ENCODE assay signal across 17 mouse cellular contexts in genomic region chr17:62286086-62287080, GRCm38 (mm10).
DNase-seq lines count a peak whose midpoint lies in the region; ATAC-seq and TF ChIP-seq lines count a peak whose summit lies in the region.
"Had no signal": no experiment of that assay in that cellular context is flagged by ENCODE, and none has a peak within 500 bp of the region (broad histone marks: within the 10 kb centered on the region; RNA-seq: fewer than 3 reads in every experiment).

No protein-coding gene starts in this region.

- no peak for ATAC-seq in heart, embryonic 12.5 days (ENCODE audit: insufficient number of reproducible peaks, low FRiP score)
- ATAC-seq in intestine, postnatal 0 days: no peak
- no peak for ATAC-seq in inflammation-experienced regulatory T-cells, adult 6 months
- ATAC-seq: liver, embryonic 12.5 days had no signal

- 0 out of 2 replicates have a peak, but pooled peaks cover 4% of the 10 kb centered on the region for H3K4me1 ChIP-seq in heart, embryonic 12.5 days (replicated peaks)
- H3K4me1 ChIP-seq in intestine, postnatal 0 days (replicated peaks; ENCODE audit: control insufficient read depth, insufficient read depth, low read length): no peaks in the 10 kb centered on the region
- H3K4me1 ChIP-seq: embryonic facial prominence, embryonic 13.5 days; forebrain, embryonic 12.5 days; hindbrain, embryonic 10.5 days; liver, embryonic 12.5 days; neural tube, embryonic 13.5 days had no signal

- H3K9me3 ChIP-seq in heart, embryonic 12.5 days (replicated peaks): no peaks in the 10 kb centered on the region
- no peaks in the 10 kb centered on the region for H3K9me3 ChIP-seq in intestine, postnatal 0 days (ENCODE audit: control insufficient read depth)
- H3K9me3 ChIP-seq: embryonic facial prominence, embryonic 13.5 days; forebrain, embryonic 12.5 days; hindbrain, embryonic 10.5 days; limb, embryonic 10.5 days; liver, embryonic 12.5 days; neural tube, embryonic 13.5 days had no signal

- no peak for DNase-seq in heart, postnatal 10 days
- DNase-seq in left cerebral cortex, postnatal 4 days: peak; percentile 39
- DNase-seq in left cerebral cortex, postnatal 36 days (ENCODE audit: low spot score in 2 of 2): no peak
- DNase-seq in cerebellum, adult 18-20 months: peak; percentile 51 to 53
- peak; percentile 66 for DNase-seq in fibroblast of lung, adult 2 months (ENCODE audit: low read depth)
- DNase-seq: kidney, adult 11 months; kidney, postnatal 36 days; layer of hippocampus, postnatal 36 days had no signal

- 42% methylated on average over 12 of the region's 12 CpGs for WGBS in heart, embryonic 12.5 days
- 68% methylated on average over 12 of the region's 12 CpGs for WGBS in intestine, postnatal 0 days

- peak overlapping the region; percentile 21 for H3K4me2 ChIP-seq in heart, embryonic 12.5 days
- no peak overlapping the region for H3K4me2 ChIP-seq in intestine, postnatal 0 days (replicated peaks; ENCODE audit: low read depth)
- H3K4me2 ChIP-seq: embryonic facial prominence, embryonic 13.5 days; forebrain, embryonic 12.5 days; liver, embryonic 12.5 days; neural tube, embryonic 13.5 days had no signal

- no peaks in the 10 kb centered on the region for H3K36me3 ChIP-seq in heart, embryonic 12.5 days
- no peaks in the 10 kb centered on the region for H3K36me3 ChIP-seq in intestine, postnatal 0 days (ENCODE audit: control insufficient read depth, insufficient read depth)
- H3K36me3 ChIP-seq: embryonic facial prominence, embryonic 13.5 days; forebrain, embryonic 12.5 days; hindbrain, embryonic 10.5 days; limb, embryonic 10.5 days; liver, embryonic 12.5 days; neural tube, embryonic 13.5 days had no signal

- H3K9ac ChIP-seq in heart, embryonic 12.5 days: no peak overlapping the region
- no peak overlapping the region for H3K9ac ChIP-seq in intestine, postnatal 0 days (ENCODE audit: low read depth, low read length)
- H3K9ac ChIP-seq: embryonic facial prominence, embryonic 13.5 days; forebrain, embryonic 12.5 days; liver, embryonic 12.5 days; neural tube, embryonic 13.5 days had no signal

- no peak overlapping the region for H3K4me3 ChIP-seq in heart, embryonic 12.5 days
- no peak overlapping the region for H3K4me3 ChIP-seq in intestine, postnatal 0 days (ENCODE audit: low read depth, low read length)
- H3K4me3 ChIP-seq: embryonic facial prominence, embryonic 13.5 days; forebrain, embryonic 12.5 days; hindbrain, embryonic 10.5 days; limb, embryonic 10.5 days; liver, embryonic 12.5 days; neural tube, embryonic 13.5 days had no signal

- TF ChIP-seq CTCF in intestine, postnatal 0 days (IDR thresholded peaks at IDR 0.05; ENCODE audit: low read depth): no peak

- no peak overlapping the region for H3K27ac ChIP-seq in heart, embryonic 12.5 days (ENCODE audit: poor library complexity, severe bottlenecking)
- H3K27ac ChIP-seq in intestine, postnatal 0 days (ENCODE audit: low read depth, low read length): no peak overlapping the region
- H3K27ac ChIP-seq: embryonic facial prominence, embryonic 13.5 days; forebrain, embryonic 12.5 days; hindbrain, embryonic 10.5 days; limb, embryonic 10.5 days; liver, embryonic 12.5 days; neural tube, embryonic 13.5 days had no signal

- no peaks in the 10 kb centered on the region for H3K27me3 ChIP-seq in heart, embryonic 12.5 days (replicated peaks)
- H3K27me3 ChIP-seq in intestine, postnatal 0 days (replicated peaks; ENCODE audit: control insufficient read depth, insufficient read depth, low read length): no peaks in the 10 kb centered on the region
- H3K27me3 ChIP-seq: embryonic facial prominence, embryonic 13.5 days; forebrain, embryonic 12.5 days; liver, embryonic 12.5 days; neural tube, embryonic 13.5 days had no signal

- intact Hi-C loops in heart, postnatal 10 days (cut with DNase I): no loop called here
- intact Hi-C loops in left cerebral cortex, postnatal 4 days (cut with DNase I): no loop called here
- intact Hi-C loops in left cerebral cortex, postnatal 36 days (cut with DNase I): no loop called here

Comparison
In these comparisons a context has a peak if more than half of its experiments do, and no peak if none do; other contexts are left out.
1. DNase-seq: peak in left cerebral cortex, postnatal 4 days (single experiment), cerebellum, adult 18-20 months (2 of 2) and fibroblast of lung, adult 2 months (single experiment); none in heart, postnatal 10 days (0 of 2) and left cerebral cortex, postnatal 36 days (0 of 2).